Mouse (Mus musculus) lung, postnatal 0 days (tissue): ENCODE measurements at regions not wholly inside any gene's neighbourhood (a gene's known extent, or its start where the extent isn't known, plus 50 kb on each side); places are given as distances from the start of the nearest gene placed in this dataset.

Source experiments
- ATAC-seq: fragments of 200-750 bp; cut with Nextera tagmentation; 2 replicates; pipeline ENCODE4 v1.8.0; 2017; ENCODE audit warnings: moderate library complexity
- DNase-seq: peaks from one replicate; pipeline ENCODE4 v3.0.0-alpha.2; 2016; ENCODE audit warnings: low spot score
- H3K27ac ChIP-seq: fragments of 300-500 bp; sonication (generic); 2 replicates; pipeline ENCODE4 v1.5.1; 2014; ENCODE audit warnings: antibody characterized with exemption, mild to moderate bottlenecking, low read length, mixed read lengths
- H3K27me3 ChIP-seq: fragments of 300-500 bp; sonication (generic); replicated peaks from 2 replicates; pipeline ENCODE4 v1.6.1; 2014; ENCODE audit warnings: low read length, mixed read lengths; ENCODE audit not compliant: insufficient read depth
- H3K36me3 ChIP-seq: fragments of 300-500 bp; sonication (generic); 2 replicates; pipeline ENCODE4 v1.6.1; 2014; ENCODE audit warnings: low read length, mixed read lengths; ENCODE audit not compliant: insufficient read depth
- H3K4me1 ChIP-seq: fragments of 300-500 bp; sonication (generic); 2 replicates; pipeline ENCODE4 v1.6.1; 2014; ENCODE audit warnings: antibody characterized with exemption, low read depth, low read length, mixed read lengths; ENCODE audit not compliant: insufficient read depth
- H3K4me2 ChIP-seq: fragments of 300-500 bp; sonication (generic); replicated peaks from 2 replicates; pipeline ENCODE4 v1.6.1; 2014; ENCODE audit warnings: low read depth, mild to moderate bottlenecking, low read length, moderate library complexity, mixed read lengths
- H3K4me3 ChIP-seq: fragments of 300-500 bp; sonication (generic); 2 replicates; pipeline ENCODE4 v1.5.1; 2014; ENCODE audit warnings: low read depth, low read length
- H3K9ac ChIP-seq: fragments of 300-500 bp; sonication (generic); replicated peaks from 2 replicates; pipeline ENCODE4 v1.6.1; 2014; ENCODE audit warnings: low read depth, mild to moderate bottlenecking
- H3K9me3 ChIP-seq: fragments of 300-500 bp; sonication (generic); 2 replicates; pipeline ENCODE4 v1.6.1; 2016; ENCODE audit warnings: low read length, mixed read lengths
- CTCF ChIP-seq: IDR thresholded peaks from 2 replicates; pipeline ENCODE4 v1.5.1; 2016; ENCODE audit warnings: antibody characterized with exemption, mild to moderate bottlenecking
- EP300 ChIP-seq: IDR thresholded peaks from 2 replicates; pipeline ENCODE4 v1.6.1; 2016; ENCODE audit warnings: antibody characterized with exemption, mild to moderate bottlenecking, control low read depth
- WGBS: fragments of 180-500 bp; shearing (Covaris S2); extraction: QIAGEN DNeasy Blood & Tissue Kit; methylation state at CpG from one replicate; pipeline ENCODE4 v1.1.7; 2014; 5-methylcytosine and 5-hydroxymethylcytosine counted together

- peak; percentile 77 for DNase-seq
- Histone ChIP-seq H3K27ac (no peak overlapping the region), H3K27me3 (no peaks in the 10 kb centered on the region), H3K9me3 (no peaks in the 10 kb centered on the region), H3K9ac (no peak overlapping the region), H3K4me3 (no peak overlapping the region), H3K4me1 (no peaks in the 10 kb centered on the region), H3K36me3 (no peaks in the 10 kb centered on the region), H3K4me2 (no peak overlapping the region)
- ATAC-seq = peak; percentile 72
- TF ChIP-seq CTCF (no peak), EP300 (no peak)
- 60% methylated on average over 11 of the region's 11 CpGs for WGBS
Observed at GRCm38 (mm10) chr4:105456955-105457621, 299.9 kb downstream of the Plpp3 start.

GRCm38 (mm10) chr4:105459991-105460688 is 303.0 kb downstream of the Plpp3 start:
- TF ChIP-seq EP300 = no peak
- TF ChIP-seq CTCF = no peak
- Histone ChIP-seq H3K9me3 (no peaks in the 10 kb centered on the region), H3K4me1 (no peaks in the 10 kb centered on the region), H3K9ac (no peak overlapping the region), H3K27ac (no peak overlapping the region), H3K27me3 (no peaks in the 10 kb centered on the region), H3K36me3 (no peaks in the 10 kb centered on the region), H3K4me3 (no peak overlapping the region), H3K4me2 (no peak overlapping the region)
- WGBS = 85% methylated on average over 3 of the region's 3 CpGs
- ATAC-seq (no peak), DNase-seq (no peak)

- Histone ChIP-seq H3K36me3 (no peaks in the 10 kb centered on the region), H3K4me2 (no peak overlapping the region), H3K27me3 (no peaks in the 10 kb centered on the region), H3K4me1 (no peaks in the 10 kb centered on the region), H3K9me3 (no peaks in the 10 kb centered on the region), H3K9ac (no peak overlapping the region), H3K4me3 (no peak overlapping the region), H3K27ac (no peak overlapping the region)
- WGBS = 44% methylated on average over 2 of the region's 2 CpGs
- ATAC-seq (no peak), DNase-seq (no peak)
- TF ChIP-seq EP300 = no peak
- TF ChIP-seq CTCF = no peak
Observed at GRCm38 (mm10) chr4:105460689-105461005, 303.5 kb downstream of the Plpp3 start.

- H3K36me3 ChIP-seq = no peaks in the 10 kb centered on the region
- H3K4me2 ChIP-seq = no peak overlapping the region
- DNase-seq = no peak
- no peak overlapping the region for H3K27ac ChIP-seq
- no peak for ATAC-seq
- no peak overlapping the region for H3K9ac ChIP-seq
- no peaks in the 10 kb centered on the region for H3K4me1 ChIP-seq
- 93% methylated on average over 7 of the region's 7 CpGs for WGBS
- no peaks in the 10 kb centered on the region for H3K27me3 ChIP-seq
- no peak overlapping the region for H3K4me3 ChIP-seq
- TF ChIP-seq CTCF (no peak), EP300 (no peak)
- H3K9me3 ChIP-seq = no peaks in the 10 kb centered on the region
Observed at GRCm38 (mm10) chr4:105467811-105468210, 310.7 kb downstream of the Plpp3 start.

GRCm38 (mm10) chr4:105469300-105469821 is 312.2 kb downstream of the Plpp3 start:
- Histone ChIP-seq H3K9ac (no peak overlapping the region), H3K9me3 (no peaks in the 10 kb centered on the region), H3K27ac (no peak overlapping the region), H3K4me3 (no peak overlapping the region), H3K4me2 (no peak overlapping the region), H3K27me3 (no peaks in the 10 kb centered on the region), H3K36me3 (no peaks in the 10 kb centered on the region), H3K4me1 (no peaks in the 10 kb centered on the region)
- ATAC-seq (no peak), DNase-seq (no peak)
- TF ChIP-seq EP300 = no peak
- no peak for TF ChIP-seq CTCF
- 55% methylated on average over 6 of the region's 6 CpGs for WGBS

GRCm38 (mm10) chr4:105474765-105475560 is 314.7 kb upstream of the Gm12728 start:
- H3K9me3 ChIP-seq = no peaks in the 10 kb centered on the region
- TF ChIP-seq CTCF (no peak), EP300 (no peak)
- DNase-seq = no peak
- no peak overlapping the region for H3K4me2 ChIP-seq
- H3K9ac ChIP-seq = no peak overlapping the region
- H3K4me1 ChIP-seq = no peaks in the 10 kb centered on the region
- no peak for ATAC-seq
- WGBS = 43% methylated on average over 11 of the region's 11 CpGs
- no peak overlapping the region for H3K27ac ChIP-seq
- H3K4me3 ChIP-seq = no peak overlapping the region
- H3K36me3 ChIP-seq = no peaks in the 10 kb centered on the region
- H3K27me3 ChIP-seq = no peaks in the 10 kb centered on the region
